Mouse (Mus musculus) ES-Bruce4 (cell line): ENCODE data around the gene Fkbp6.

ENCODE experiments used
- CTCF ChIP-seq: IDR thresholded peaks from one replicate; pipeline ENCODE4 v1.8.1; 2011; ENCODE audit warnings: low read depth, low read length
- POLR2A ChIP-seq: IDR thresholded peaks from one replicate; pipeline ENCODE4 v1.8.1; 2011; ENCODE audit warnings: low read length; ENCODE audit not compliant: insufficient read depth

DNA sequence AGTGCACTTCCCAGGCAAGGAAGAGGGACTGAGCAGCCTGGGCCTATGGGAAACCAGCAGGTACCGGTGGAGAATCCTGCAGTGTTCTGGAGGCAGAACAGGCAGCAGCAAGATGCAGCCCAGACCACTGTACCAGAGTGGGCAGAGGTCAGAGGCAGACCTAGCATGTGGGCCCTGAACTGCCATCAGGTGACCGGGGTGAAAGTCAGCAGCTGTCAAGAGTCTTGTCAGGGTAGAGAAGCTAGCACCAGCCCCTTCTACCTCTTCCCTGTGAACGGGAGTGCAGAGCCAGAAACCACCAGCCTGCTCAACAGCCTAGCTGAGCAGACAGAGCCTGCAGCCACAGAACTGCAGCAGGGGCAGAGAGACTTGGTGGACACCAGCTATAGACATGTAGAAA lies 47.9 kb downstream of the Fkbp6 start:
- TF ChIP-seq POLR2A, result no peak
- no peak for TF ChIP-seq CTCF
